Mouse (Mus musculus): ENCODE measurements around the gene Aif1. TPM values are rescaled to one million over a fixed set of nuclear protein-coding genes. Genes with fewer than 3 reads are reported as not detected.
"Not testable (repeated sequence)": the region's sequence is repeated elsewhere in the genome, so short reads cannot be mapped to it uniquely, and the experiment has no call there.

Gene Aif1
- polyA plus RNA-seq, 1 experiment from 2014 or later = 25.4 TPM

GRCm38 (mm10) chr17:35125578-35125977 lies 50.3 kb downstream of the Aif1 start:
- ATAC-seq = peak; percentile 3; the same call in 1 of the 2 replicates
- Histone ChIP-seq H3K9me3 (ENCODE audit: control insufficient read depth) (no peaks in the 10 kb centered on the region), H3K4me2 (replicated peaks; ENCODE audit: low read depth) (peak overlapping the region; percentile 84), H3K9ac (ENCODE audit: low read depth, low read length) (peak overlapping the region; percentile 78), H3K4me3 (ENCODE audit: low read depth, low read length) (peak overlapping the region; percentile 60), H3K4me1 (replicated peaks; ENCODE audit: control insufficient read depth, insufficient read depth, low read length) (peaks cover 6% of the 10 kb centered on the region; the same call in 1 of the 2 replicates), H3K36me3 (ENCODE audit: control insufficient read depth, insufficient read depth) (peaks cover 26% of the 10 kb centered on the region; the same call in 1 of the 2 replicates), H3K27me3 (replicated peaks; ENCODE audit: control insufficient read depth, insufficient read depth, low read length) (no peaks in the 10 kb centered on the region), H3K27ac (ENCODE audit: low read depth, low read length) (peak overlapping the region; percentile 91)
- 9% methylated on average over 6 of the region's 6 CpGs for WGBS
- TF ChIP-seq CTCF (IDR thresholded peaks at IDR 0.05; ENCODE audit: low read depth) = no peak

DNA sequence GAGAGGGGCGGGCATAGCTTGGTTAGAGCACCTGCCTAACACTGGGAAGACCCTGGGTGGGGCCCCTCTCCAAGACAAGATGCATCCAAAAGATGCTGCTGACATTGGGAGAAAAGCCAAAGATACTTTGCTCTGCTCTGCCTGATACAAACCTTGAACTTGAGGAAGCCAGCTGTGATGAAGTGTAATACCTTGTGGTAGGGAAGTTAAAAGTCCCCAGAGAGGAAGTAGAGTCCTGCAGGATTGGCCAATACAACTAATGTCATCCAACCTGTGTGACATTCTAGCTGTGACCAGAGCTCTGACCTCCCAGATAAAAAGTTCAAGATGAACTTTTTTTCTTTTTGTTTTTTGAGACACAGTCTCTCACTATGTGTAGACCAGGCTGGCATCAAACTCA lies 50.8 kb downstream of the Aif1 start:
- no peak for ATAC-seq
- H3K27ac ChIP-seq (ENCODE audit: low read depth, low read length) = peak overlapping the region; percentile 91
- H3K4me1 ChIP-seq (replicated peaks; ENCODE audit: control insufficient read depth, insufficient read depth, low read length) = peaks cover 6% of the 10 kb centered on the region; the same call in 1 of the 2 replicates
- WGBS = 96% methylated on average over 1 of the region's 1 CpGs
- no peaks in the 10 kb centered on the region for H3K9me3 ChIP-seq (ENCODE audit: control insufficient read depth)
- H3K4me2 ChIP-seq (replicated peaks; ENCODE audit: low read depth) = peak overlapping the region; percentile 84
- H3K9ac ChIP-seq (ENCODE audit: low read depth, low read length) = peak overlapping the region; percentile 78; the same call in 1 of the 2 replicates
- no peaks in the 10 kb centered on the region for H3K27me3 ChIP-seq (replicated peaks; ENCODE audit: control insufficient read depth, insufficient read depth, low read length)
- H3K36me3 ChIP-seq (ENCODE audit: control insufficient read depth, insufficient read depth) = peaks cover 25% of the 10 kb centered on the region; the same call in 1 of the 2 replicates
- TF ChIP-seq CTCF (IDR thresholded peaks at IDR 0.05; ENCODE audit: low read depth) = no peak
- H3K4me3 ChIP-seq (ENCODE audit: low read depth, low read length) = no peak overlapping the region

GRCm38 (mm10) chr17:35124261-35124896 lies 51.5 kb downstream of the Aif1 start:
- H3K4me2 ChIP-seq (replicated peaks; ENCODE audit: low read depth); H3K9me3 ChIP-seq (ENCODE audit: control insufficient read depth); H3K4me1 ChIP-seq (replicated peaks; ENCODE audit: control insufficient read depth, insufficient read depth, low read length); H3K4me3 ChIP-seq (ENCODE audit: low read depth, low read length); H3K27me3 ChIP-seq (replicated peaks; ENCODE audit: control insufficient read depth, insufficient read depth, low read length); H3K9ac ChIP-seq (ENCODE audit: low read depth, low read length): not testable (repeated sequence)
- peaks cover 23% of the 10 kb centered on the region; the same call in 1 of the 2 replicates for H3K36me3 ChIP-seq (ENCODE audit: control insufficient read depth, insufficient read depth)
- 64% methylated on average over 12 of the region's 12 CpGs for whole genome bisulfite sequencing
- ATAC-seq = peak; percentile 42
- H3K27ac ChIP-seq (ENCODE audit: low read depth, low read length) = peak overlapping the region; percentile 91

DNA sequence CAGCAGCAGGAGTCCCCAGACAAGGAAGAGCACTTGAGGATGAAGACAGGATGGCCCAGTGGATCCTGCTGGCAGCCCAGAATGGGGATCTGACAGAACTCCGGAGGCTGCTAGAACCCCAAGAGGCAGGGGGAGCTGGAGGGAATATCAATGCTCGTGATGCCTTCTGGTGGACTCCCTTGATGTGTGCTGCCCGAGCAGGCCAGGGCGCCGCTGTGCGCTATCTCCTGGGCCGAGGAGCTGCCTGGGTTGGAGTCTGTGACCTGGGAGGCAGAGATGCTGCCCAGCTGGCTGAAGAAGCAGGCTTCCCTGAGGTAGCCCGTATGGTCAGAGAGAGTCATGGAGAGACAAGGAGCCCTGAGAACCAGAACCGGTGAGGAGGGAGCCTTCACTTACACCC lies 52.6 kb downstream of the Aif1 start:
- WGBS = 91% methylated on average over 9 of the region's 9 CpGs
- H3K36me3 ChIP-seq (ENCODE audit: control insufficient read depth, insufficient read depth) = peaks cover 22% of the 10 kb centered on the region; the same call in 1 of the 2 replicates
- not testable (repeated sequence) for H3K4me1 ChIP-seq (replicated peaks; ENCODE audit: control insufficient read depth, insufficient read depth, low read length); ATAC-seq; H3K9me3 ChIP-seq (ENCODE audit: control insufficient read depth); H3K27me3 ChIP-seq (replicated peaks; ENCODE audit: control insufficient read depth, insufficient read depth, low read length); H3K4me2 ChIP-seq (replicated peaks; ENCODE audit: low read depth); H3K4me3 ChIP-seq (ENCODE audit: low read depth, low read length); H3K9ac ChIP-seq (ENCODE audit: low read depth, low read length); H3K27ac ChIP-seq (ENCODE audit: low read depth, low read length)

- peak within 1 kb of the TSS; percentile 92 for H3K4me2 ChIP-seq (replicated peaks; ENCODE audit: low read depth)
- H3K4me1 ChIP-seq (replicated peaks; ENCODE audit: control insufficient read depth, insufficient read depth, low read length) = peaks cover 6% of the 10 kb centered on the region; the same call in 1 of the 2 replicates
- no peaks in the 10 kb centered on the region for H3K27me3 ChIP-seq (replicated peaks; ENCODE audit: control insufficient read depth, insufficient read depth, low read length)
- no peaks in the 10 kb centered on the region for H3K9me3 ChIP-seq (ENCODE audit: control insufficient read depth)
- H3K36me3 ChIP-seq (ENCODE audit: control insufficient read depth, insufficient read depth) = peaks cover 25% of the 10 kb centered on the region
- peak; percentile 62 for TF ChIP-seq CTCF (IDR thresholded peaks at IDR 0.05; ENCODE audit: low read depth)
- H3K9ac ChIP-seq (ENCODE audit: low read depth, low read length) = peak within 1 kb of the TSS; percentile 84
- H3K4me3 ChIP-seq (ENCODE audit: low read depth, low read length) = peak within 1 kb of the TSS; percentile 86
- H3K27ac ChIP-seq (ENCODE audit: low read depth, low read length) = peak within 1 kb of the TSS; percentile 89
- no peak for ATAC-seq
- WGBS = under 1% methylated on average over 19 of the region's 19 CpGs
Measured at GRCm38 (mm10) chr17:35121871-35122303, 54.0 kb downstream of the Aif1 start, which contains the start of gene Csnk2b. TSS of gene Csnk2b (minus strand) at chr17:35122053.

DNA sequence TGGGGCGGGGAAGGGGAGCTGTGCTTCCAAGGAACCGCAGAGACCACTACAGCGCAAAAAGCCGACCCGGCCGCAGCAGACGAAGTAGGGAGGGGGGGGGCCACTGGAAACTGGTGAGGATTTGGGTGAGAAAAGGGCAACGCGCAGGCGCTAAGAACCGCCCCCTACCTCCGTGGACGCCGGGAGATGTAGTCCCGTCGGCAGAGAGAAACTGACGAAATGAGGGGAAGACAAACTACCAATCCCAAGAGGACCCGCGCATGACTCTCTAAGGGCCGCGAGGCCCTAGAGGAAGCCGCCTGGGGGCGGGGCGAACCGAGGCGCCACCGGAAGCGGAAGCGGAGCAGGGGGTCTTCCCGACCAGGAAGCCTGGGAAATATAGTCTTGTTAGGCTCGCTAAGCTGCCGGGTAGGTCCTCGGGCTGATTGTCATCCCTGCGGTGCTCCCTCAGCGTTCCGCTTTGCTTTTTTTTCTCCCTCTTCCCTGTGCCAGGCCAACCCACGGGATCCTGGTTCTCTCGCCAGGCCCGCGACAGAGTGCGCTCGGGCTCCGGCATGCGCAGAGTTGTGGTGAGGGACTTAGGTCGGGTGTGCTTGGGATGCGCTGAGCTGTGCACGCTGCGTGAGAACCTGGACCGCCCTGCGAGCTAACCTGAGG lies 54.6 kb downstream of the Aif1 start, which contains the start of gene Gpank1:
TSS of gene Gpank1 (plus strand) at position 313 of the 657 bp plus-strand sequence.
- TF ChIP-seq CTCF (IDR thresholded peaks at IDR 0.05; ENCODE audit: low read depth) = no peak
- H3K27me3 ChIP-seq (replicated peaks; ENCODE audit: control insufficient read depth, insufficient read depth, low read length) = no peaks in the 10 kb centered on the region
- peak within 1 kb of the TSS; percentile 89 for H3K27ac ChIP-seq (ENCODE audit: low read depth, low read length)
- peaks cover 6% of the 10 kb centered on the region; the same call in 1 of the 2 replicates for H3K4me1 ChIP-seq (replicated peaks; ENCODE audit: control insufficient read depth, insufficient read depth, low read length)
- WGBS = 0% methylated on average over 50 of the region's 50 CpGs
- H3K9me3 ChIP-seq (ENCODE audit: control insufficient read depth) = no peaks in the 10 kb centered on the region
- peak within 1 kb of the TSS; percentile 84 for H3K9ac ChIP-seq (ENCODE audit: low read depth, low read length)
- peak within 1 kb of the TSS; percentile 92 for H3K4me2 ChIP-seq (replicated peaks; ENCODE audit: low read depth)
- peaks cover 29% of the 10 kb centered on the region for H3K36me3 ChIP-seq (ENCODE audit: control insufficient read depth, insufficient read depth)
- peak; percentile 86 for ATAC-seq
- H3K4me3 ChIP-seq (ENCODE audit: low read depth, low read length) = peak within 1 kb of the TSS; percentile 86

Small RNA genes lying within 50 kb of the gene (microRNA-seq; reads per million reads assigned to microRNA genes)
- not detected for gene Mir6973a
- not detected for gene Mir6974

Other genes with a start within 250 kb of the Aif1 start
- gene Neu1, start 244.8 kb downstream of the Aif1 start, polyA plus RNA-seq (2015; fragmentation: Nextera tagmentation; extraction: Ambion mirVana) = 522 and 580 TPM in 2 replicates
- 0.64 and 1.1 TPM in 2 replicates for gene Hspa1b, start 216.8 kb downstream of the Aif1 start, polyA plus RNA-seq (2015; fragmentation: Nextera tagmentation; extraction: Ambion mirVana)
- gene Gm20481, start 206.2 kb downstream of the Aif1 start, polyA plus RNA-seq (2015; fragmentation: Nextera tagmentation; extraction: Ambion mirVana) = 0.43 TPM in 1 of 2 replicates, not detected in the other
- gene Hspa1a, start 203.9 kb downstream of the Aif1 start, polyA plus RNA-seq (2015; fragmentation: Nextera tagmentation; extraction: Ambion mirVana) = 6.4 and 6.5 TPM in 2 replicates
- 0.22 and 0.25 TPM in 2 replicates for gene Hspa1l, start 203.4 kb downstream of the Aif1 start, polyA plus RNA-seq (2015; fragmentation: Nextera tagmentation; extraction: Ambion mirVana)
- 70.6 and 76.6 TPM in 2 replicates for gene Lsm2, start 194.2 kb downstream of the Aif1 start, polyA plus RNA-seq (2015; fragmentation: Nextera tagmentation; extraction: Ambion mirVana)
- gene Vars, start 175.1 kb downstream of the Aif1 start, polyA plus RNA-seq (2015; fragmentation: Nextera tagmentation; extraction: Ambion mirVana) = 74.0 and 84.2 TPM in 2 replicates
- gene Vwa7, start 159.5 kb downstream of the Aif1 start, polyA plus RNA-seq (2015; fragmentation: Nextera tagmentation; extraction: Ambion mirVana) = 0.12 and 0.20 TPM in 2 replicates
- 3.2 and 4.6 TPM in 2 replicates for gene Sapcd1, start 148.1 kb downstream of the Aif1 start, polyA plus RNA-seq (2015; fragmentation: Nextera tagmentation; extraction: Ambion mirVana)
- gene Msh5, start 129.3 kb downstream of the Aif1 start, polyA plus RNA-seq (2015; fragmentation: Nextera tagmentation; extraction: Ambion mirVana) = 1.4 and 3.0 TPM in 2 replicates
- gene Clic1, start 126.1 kb downstream of the Aif1 start, polyA plus RNA-seq (2015; fragmentation: Nextera tagmentation; extraction: Ambion mirVana) = 290 and 312 TPM in 2 replicates
- 62.0 and 68.3 TPM in 2 replicates for gene Ddah2, start 117.0 kb downstream of the Aif1 start, polyA plus RNA-seq (2015; fragmentation: Nextera tagmentation; extraction: Ambion mirVana)
- 0.12 TPM in 1 of 2 replicates, not detected in the other for gene Ly6g6c, start 110.7 kb downstream of the Aif1 start, polyA plus RNA-seq (2015; fragmentation: Nextera tagmentation; extraction: Ambion mirVana)
- gene Mpig6b, start 109.9 kb downstream of the Aif1 start, polyA plus RNA-seq (2015; fragmentation: Nextera tagmentation; extraction: Ambion mirVana) = 0.13 and 0.17 TPM in 2 replicates
- 2.2 TPM in 2 replicates for gene Ly6g6e, start 99.2 kb downstream of the Aif1 start, polyA plus RNA-seq (2015; fragmentation: Nextera tagmentation; extraction: Ambion mirVana)
- 3.8 and 4.9 TPM in 2 replicates for gene Ly6g6d, start 98.0 kb downstream of the Aif1 start, polyA plus RNA-seq (2015; fragmentation: Nextera tagmentation; extraction: Ambion mirVana)
- gene Ly6g6f, start 90.5 kb downstream of the Aif1 start, polyA plus RNA-seq (2015; fragmentation: Nextera tagmentation; extraction: Ambion mirVana) = not detected in 2 replicates
- 101 and 103 TPM in 2 replicates for gene Abhd16a, start 86.8 kb downstream of the Aif1 start, polyA plus RNA-seq (2015; fragmentation: Nextera tagmentation; extraction: Ambion mirVana)
- gene Ly6g5c, start 67.8 kb downstream of the Aif1 start, polyA plus RNA-seq (2015; fragmentation: Nextera tagmentation; extraction: Ambion mirVana) = not detected in 2 replicates
- 0.46 and 0.59 TPM in 2 replicates for gene Ly6g5b, start 60.6 kb downstream of the Aif1 start, polyA plus RNA-seq (2015; fragmentation: Nextera tagmentation; extraction: Ambion mirVana)
- gene Gpank1, start 54.6 kb downstream of the Aif1 start, polyA plus RNA-seq (2015; fragmentation: Nextera tagmentation; extraction: Ambion mirVana) = 15.0 and 16.6 TPM in 2 replicates
- 262 and 264 TPM in 2 replicates for gene Csnk2b, start 54.0 kb downstream of the Aif1 start, polyA plus RNA-seq (2015; fragmentation: Nextera tagmentation; extraction: Ambion mirVana)
- 26.3 and 29.7 TPM in 2 replicates for gene D17H6S53E, start 49.7 kb downstream of the Aif1 start, polyA plus RNA-seq (2015; fragmentation: Nextera tagmentation; extraction: Ambion mirVana)
- 18.3 and 22.5 TPM in 2 replicates for gene Apom, start 44.0 kb downstream of the Aif1 start, polyA plus RNA-seq (2015; fragmentation: Nextera tagmentation; extraction: Ambion mirVana)
- 37.4 and 46.0 TPM in 2 replicates for gene Bag6, start 40.9 kb downstream of the Aif1 start, polyA plus RNA-seq (2015; fragmentation: Nextera tagmentation; extraction: Ambion mirVana)
- gene Prrc2a, start 11.2 kb downstream of the Aif1 start, polyA plus RNA-seq (2015; fragmentation: Nextera tagmentation; extraction: Ambion mirVana) = 40.0 and 54.1 TPM in 2 replicates
- 11.3 and 12.9 TPM in 2 replicates for gene Lst1, start 12.4 kb upstream of the Aif1 start, polyA plus RNA-seq (2015; fragmentation: Nextera tagmentation; extraction: Ambion mirVana)
- gene Ltb, start 18.4 kb upstream of the Aif1 start, polyA plus RNA-seq (2015; fragmentation: Nextera tagmentation; extraction: Ambion mirVana) = 1.7 and 2.4 TPM in 2 replicates
- 0.17 and 0.27 TPM in 2 replicates for gene Tnf, start 25.9 kb upstream of the Aif1 start, polyA plus RNA-seq (2015; fragmentation: Nextera tagmentation; extraction: Ambion mirVana)
- gene Lta, start 29.3 kb upstream of the Aif1 start, polyA plus RNA-seq (2015; fragmentation: Nextera tagmentation; extraction: Ambion mirVana) = 0.10 and 0.42 TPM in 2 replicates
- gene Gm16181, start 44.8 kb upstream of the Aif1 start, polyA plus RNA-seq (2015; fragmentation: Nextera tagmentation; extraction: Ambion mirVana) = 0.23 and 0.30 TPM in 2 replicates
- gene Atp6v1g2, start 57.6 kb upstream of the Aif1 start, polyA plus RNA-seq (2015; fragmentation: Nextera tagmentation; extraction: Ambion mirVana) = 4.1 and 4.3 TPM in 2 replicates
- gene Nfkbil1, start 59.7 kb upstream of the Aif1 start, polyA plus RNA-seq (2015; fragmentation: Nextera tagmentation; extraction: Ambion mirVana) = 8.1 and 8.2 TPM in 2 replicates
- 125 and 127 TPM in 2 replicates for gene Ddx39b, start 65.7 kb upstream of the Aif1 start, polyA plus RNA-seq (2015; fragmentation: Nextera tagmentation; extraction: Ambion mirVana)
- 672 and 681 TPM in 2 replicates for gene H2-D1, start 86.7 kb upstream of the Aif1 start, polyA plus RNA-seq (2015; fragmentation: Nextera tagmentation; extraction: Ambion mirVana)
- 56.2 and 60.6 TPM in 2 replicates for gene H2-Q1, start 144.3 kb upstream of the Aif1 start, polyA plus RNA-seq (2015; fragmentation: Nextera tagmentation; extraction: Ambion mirVana)
- gene H2-Q2, start 166.2 kb upstream of the Aif1 start, polyA plus RNA-seq (2015; fragmentation: Nextera tagmentation; extraction: Ambion mirVana) = 693 and 712 TPM in 2 replicates
- 11.9 and 14.0 TPM in 2 replicates for gene H2-Q4, start 203.5 kb upstream of the Aif1 start, polyA plus RNA-seq (2015; fragmentation: Nextera tagmentation; extraction: Ambion mirVana)
- 2.7 and 2.8 TPM in 2 replicates for gene H2-Q6, start 248.8 kb upstream of the Aif1 start, polyA plus RNA-seq (2015; fragmentation: Nextera tagmentation; extraction: Ambion mirVana)

Data from intestine, postnatal 0 days (tissue).